In genomic region chr1:128643316-128643776, GRCm38 (mm10) we compare ENCODE assay signal across 11 mouse cellular contexts. TPM values are rescaled to one million over a fixed set of nuclear protein-coding genes. Genes with fewer than 3 reads are reported as not detected.
DNase-seq lines count a peak whose midpoint lies in the region; ATAC-seq and TF ChIP-seq lines count a peak whose summit lies in the region.
"Had no signal": no experiment of that assay in that cellular context is flagged by ENCODE, and none has a peak within 500 bp of the region (broad histone marks: within the 10 kb centered on the region; RNA-seq: fewer than 3 reads in every experiment).

No protein-coding gene starts in this region.

- no peak overlapping the region for H3K4me3 ChIP-seq in lung, embryonic 14.5 days (ENCODE audit: low read depth, low read length)
- no peak overlapping the region for H3K4me3 ChIP-seq in limb, embryonic 11.5 days (ENCODE audit: low read depth, low read length)

- TF ChIP-seq CTCF in lung, embryonic 14.5 days (IDR thresholded peaks at IDR 0.05; ENCODE audit: low read depth) = no peak

- H3K36me3 ChIP-seq in lung, embryonic 14.5 days (ENCODE audit: insufficient read depth) = no peaks in the 10 kb centered on the region
- H3K36me3 ChIP-seq in limb, embryonic 11.5 days (ENCODE audit: control insufficient read depth, insufficient read depth, low read length) = no peaks in the 10 kb centered on the region

- peaks cover 18% of the 10 kb centered on the region for H3K4me1 ChIP-seq in lung, embryonic 14.5 days (ENCODE audit: insufficient read depth)
- H3K4me1 ChIP-seq in limb, embryonic 11.5 days (ENCODE audit: control insufficient read depth, insufficient read depth, low read length) = peaks cover 3% of the 10 kb centered on the region; the same call in 1 of the 2 replicates

- peak overlapping the region; percentile 66 for H3K27ac ChIP-seq in lung, embryonic 14.5 days (ENCODE audit: low read depth)
- H3K27ac ChIP-seq in limb, embryonic 11.5 days (replicated peaks; ENCODE audit: low read depth, low read length) = no peak overlapping the region

- 6% methylated on average over 4 of the region's 4 CpGs for WGBS in lung, embryonic 14.5 days
- 5% methylated on average over 4 of the region's 4 CpGs for WGBS in limb, embryonic 11.5 days

- peak; percentile 12 for DNase-seq in heart, adult 8-10 months (ENCODE audit: low spot score)
- DNase-seq in heart, postnatal 10 days = no peak
- DNase-seq in lung, embryonic 14.5 days = peak; percentile 65
- DNase-seq in lung, postnatal 36 days = no peak
- DNase-seq in embryo, embryonic 10 days (ENCODE audit: low spot score) = peak; percentile 67
- DNase-seq in limb, embryonic 11.5 days (ENCODE audit: low spot score) = peak; percentile 27
- no peak for DNase-seq in MN1 (ENCODE audit: low spot score)
- no peak for DNase-seq in left cerebral cortex, adult 18-20 months (ENCODE audit: low spot score in 2 of 2)
- DNase-seq: adrenal gland, adult 2 months; kidney, adult 2 months had no signal

- H3K27me3 ChIP-seq in lung, embryonic 14.5 days (ENCODE audit: insufficient read depth, low read length) = no peaks in the 10 kb centered on the region
- H3K27me3 ChIP-seq in limb, embryonic 11.5 days (ENCODE audit: control insufficient read depth, insufficient read depth, low read length) = no peaks in the 10 kb centered on the region

- H3K9ac ChIP-seq in lung, embryonic 14.5 days = no peak overlapping the region; the same call in 1 of the 2 replicates
- no peak overlapping the region for H3K9ac ChIP-seq in limb, embryonic 11.5 days (ENCODE audit: low read length)

- H3K4me2 ChIP-seq in lung, embryonic 14.5 days = no peak overlapping the region
- no peak overlapping the region for H3K4me2 ChIP-seq in limb, embryonic 11.5 days (ENCODE audit: low read depth, severe bottlenecking)
- H3K4me2 ChIP-seq: liver, embryonic 11.5 days had no signal

- peak; percentile 63 for ATAC-seq in lung, embryonic 14.5 days (ENCODE audit: insufficient read depth)
- ATAC-seq in limb, embryonic 11.5 days (ENCODE audit: insufficient number of reproducible peaks, low FRiP score, low TSS enrichment, low read depth) = no peak

- H3K9me3 ChIP-seq in lung, embryonic 14.5 days (ENCODE audit: low read depth, low read length) = no peaks in the 10 kb centered on the region
- no peaks in the 10 kb centered on the region for H3K9me3 ChIP-seq in limb, embryonic 11.5 days (ENCODE audit: control insufficient read depth, low read length)

- intact Hi-C loops in heart, postnatal 10 days (cut with DNase I) = no loop called here

RNA-seq across cellular contexts. Expression of gene Cxcr4, which starts 51.3 kb away (rescaled TPM):
- 1 to 10 TPM; 5.0 to 8.6 (median 6.9) TPM for total RNA-seq in heart, adult 8-10 months (2022)
- 10 to 100 TPM; 13.2 to 20.6 TPM for total RNA-seq in heart, postnatal 10 days (2021)
- polyA plus RNA-seq in lung, embryonic 14.5 days (2014; fragmentation: Nextera tagmentation; extraction: Ambion mirVana) = 10.3 and 10.9 TPM in 2 replicates
- polyA plus RNA-seq in limb, embryonic 11.5 days (2014; fragmentation: Nextera tagmentation; extraction: Ambion mirVana) = 2.3 and 3.1 TPM in 2 replicates
- 1 to 10 TPM; 1.5 to 1.7 TPM for total RNA-seq in left cerebral cortex, adult 18-20 months (2021)

Comparison
In these comparisons a context has a peak if more than half of its experiments do, and no peak if none do; other contexts are left out.
1. DNase-seq: peak in heart, adult 8-10 months (single experiment), lung, embryonic 14.5 days (single experiment), embryo, embryonic 10 days (single experiment) and limb, embryonic 11.5 days (single experiment); none in heart, postnatal 10 days (0 of 2), lung, postnatal 36 days (single experiment), MN1 (single experiment) and left cerebral cortex, adult 18-20 months (0 of 2).